Mouse (Mus musculus) T-cell, adult 2 months (primary cell): Measurements from ENCODE around the gene Arhgef11.

Experiments used
- DNase-seq: peaks from one replicate; pipeline ENCODE4 v3.0.0; 2022; ENCODE audit warnings: low spot score

Arhgef11 gene

GRCm38 (mm10) chr3:87718525-87718924 lies 101.2 kb downstream of the Arhgef11 start:
- DNase-seq, result no peak

DNA sequence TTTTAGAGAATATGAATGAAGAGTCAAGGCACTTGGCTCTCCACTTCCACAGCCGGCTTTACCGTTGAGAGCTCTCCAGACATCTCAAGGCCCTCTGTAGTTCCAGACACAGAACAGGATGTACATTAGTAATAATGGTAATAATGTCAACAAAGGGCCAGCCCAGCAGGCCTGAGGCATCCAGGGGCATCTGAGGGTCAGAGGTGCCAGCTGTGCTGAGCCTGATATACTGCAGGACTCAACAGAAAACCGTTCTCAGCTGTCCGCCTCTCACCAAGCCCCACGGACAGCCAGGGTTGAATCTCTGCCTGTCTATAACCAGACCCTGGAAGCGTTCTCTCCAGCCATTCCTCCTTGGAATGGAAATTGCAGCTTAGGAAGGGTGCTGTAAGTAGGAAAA lies 107.2 kb downstream of the Arhgef11 start:
- DNase-seq, result no peak

DNA sequence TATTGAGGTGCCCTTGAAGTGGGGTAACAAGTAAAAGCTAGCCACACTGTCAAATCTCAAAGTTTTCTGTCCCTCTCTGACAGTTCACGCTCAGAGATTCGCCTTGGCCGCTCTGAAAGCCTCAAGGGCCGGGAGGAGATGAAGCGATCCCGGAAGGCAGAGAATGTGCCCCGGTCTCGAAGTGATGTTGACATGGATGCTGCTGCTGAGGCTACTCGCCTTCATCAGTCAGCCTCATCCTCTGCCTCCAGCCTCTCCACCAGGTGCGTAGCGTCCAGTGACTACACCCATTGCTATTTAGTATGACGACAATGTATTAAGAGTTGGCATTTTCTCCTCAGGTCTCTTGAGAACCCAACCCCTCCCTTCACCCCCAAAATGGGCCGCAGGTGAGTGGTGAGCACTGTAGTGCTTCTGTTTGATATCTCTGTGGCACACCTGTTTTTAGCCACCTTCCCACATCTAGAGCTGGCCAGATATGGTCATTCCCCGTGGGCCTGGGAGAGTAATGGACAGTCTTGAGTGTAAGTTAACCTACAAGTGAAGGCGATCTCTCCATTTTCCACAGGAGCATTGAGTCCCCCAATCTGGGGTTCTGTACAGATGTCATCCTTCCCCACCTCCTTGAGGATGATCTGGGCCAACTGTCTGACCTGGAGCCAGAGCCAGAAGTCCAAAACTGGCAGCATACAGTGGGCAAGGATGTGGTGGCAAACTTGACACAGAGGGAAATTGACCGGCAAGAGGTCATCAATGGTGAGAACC lies 108.2 kb downstream of the Arhgef11 start:
- no peak for DNase-seq

- DNase-seq, result no peak
Observed at GRCm38 (mm10) chr3:87726191-87726590, 108.8 kb downstream of the Arhgef11 start.

DNA sequence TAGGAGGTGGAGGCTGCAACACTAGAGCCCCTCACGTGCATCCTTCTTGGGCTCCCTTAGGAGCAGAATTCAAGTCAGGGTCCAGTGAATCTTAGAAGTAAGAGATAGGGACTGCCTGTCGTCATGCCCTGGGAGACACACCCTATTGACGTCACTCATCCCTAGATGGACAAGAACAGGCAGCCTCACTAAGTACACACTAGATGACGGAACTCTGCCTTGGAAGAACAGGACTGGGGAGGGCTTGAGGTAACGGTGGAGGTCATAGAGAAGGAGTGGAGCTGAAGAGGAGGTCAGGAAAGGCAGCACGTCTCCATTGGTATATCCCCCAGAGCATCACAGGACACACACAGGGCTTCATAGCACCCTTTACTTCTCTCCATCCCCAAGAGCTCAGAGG lies 111.3 kb downstream of the Arhgef11 start:
- no peak for DNase-seq

GRCm38 (mm10) chr3:87733098-87733497 lies 115.7 kb downstream of the Arhgef11 start:
- DNase-seq, result no peak

DNA sequence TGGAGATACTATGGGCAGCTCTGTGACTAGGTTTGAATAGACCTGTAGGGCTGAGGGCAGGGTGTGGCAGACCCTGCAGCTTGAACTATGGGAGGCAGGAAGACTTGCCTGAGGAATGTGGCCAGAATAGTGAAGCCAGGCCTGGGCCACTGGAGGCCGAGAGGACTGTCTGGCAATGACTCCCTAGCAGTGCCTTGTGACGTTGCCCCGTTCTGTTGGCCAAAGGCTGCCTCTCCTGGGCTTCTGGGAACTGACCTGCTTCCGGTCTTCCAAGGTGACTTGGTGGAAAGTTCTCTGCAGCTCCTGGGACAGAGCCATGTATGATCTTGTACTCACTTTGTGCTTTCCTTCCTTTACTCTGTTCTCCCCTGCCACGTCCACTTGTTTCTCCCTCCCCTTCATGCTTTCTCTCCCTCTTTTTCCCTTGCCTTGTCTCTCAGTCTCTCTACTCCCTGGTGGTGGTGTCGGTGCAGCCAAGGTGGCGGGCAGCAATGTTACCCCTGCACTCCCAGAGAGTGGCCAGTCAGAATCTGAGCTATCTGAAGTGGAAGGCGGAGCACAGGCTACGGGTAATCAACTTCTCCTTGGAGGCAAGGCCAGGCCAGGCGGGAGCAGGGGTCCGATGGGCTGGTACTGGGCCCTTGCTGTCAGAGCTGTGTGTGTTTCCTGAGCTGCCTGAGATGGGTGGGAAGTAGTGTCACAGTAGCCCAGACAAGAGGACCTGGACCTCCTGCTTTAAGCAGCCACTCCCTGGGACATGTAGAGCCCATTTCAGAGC lies 116.8 kb downstream of the Arhgef11 start:
- DNase-seq, result no peak

DNA sequence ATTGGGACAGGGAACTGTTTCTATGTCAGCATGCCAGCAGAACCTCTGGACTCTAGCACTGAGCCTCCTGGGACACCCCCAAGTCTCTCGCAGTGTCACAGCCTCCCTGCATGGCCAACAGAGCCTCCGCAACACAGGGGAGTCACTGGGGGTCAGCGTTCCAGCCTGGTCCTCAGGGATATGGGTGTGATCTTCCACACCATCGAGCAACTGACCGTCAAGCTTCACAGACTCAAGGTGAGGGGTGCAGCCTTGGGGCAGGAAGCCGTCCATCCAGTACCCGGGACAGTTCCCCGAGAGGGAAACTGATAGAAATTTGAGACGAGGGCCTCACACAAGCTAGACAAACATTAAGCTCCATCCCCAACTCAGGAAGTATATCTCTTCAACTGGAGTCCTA lies 118.0 kb downstream of the Arhgef11 start:
- DNase-seq, result no peak

DNA sequence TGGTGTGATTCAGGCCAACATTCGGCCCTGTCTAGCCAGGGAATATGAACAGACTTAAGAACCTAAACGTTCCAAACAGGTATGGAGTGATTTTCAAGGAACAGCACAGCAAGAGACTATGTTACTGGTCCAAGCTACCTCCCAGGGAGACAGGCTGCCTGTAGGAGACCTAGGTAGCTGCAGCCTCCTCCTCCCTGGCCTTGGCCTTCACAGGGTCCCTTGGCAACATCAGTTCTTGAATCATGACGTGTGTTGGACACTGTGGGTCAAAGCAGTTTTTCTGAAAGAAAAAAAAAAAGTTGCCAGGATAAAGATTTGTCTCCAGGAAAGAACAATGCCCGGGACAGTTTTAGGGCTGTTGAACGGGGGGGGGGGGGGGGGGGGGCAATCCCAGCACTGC lies 121.5 kb downstream of the Arhgef11 start:
- DNase-seq, result no peak

DNA sequence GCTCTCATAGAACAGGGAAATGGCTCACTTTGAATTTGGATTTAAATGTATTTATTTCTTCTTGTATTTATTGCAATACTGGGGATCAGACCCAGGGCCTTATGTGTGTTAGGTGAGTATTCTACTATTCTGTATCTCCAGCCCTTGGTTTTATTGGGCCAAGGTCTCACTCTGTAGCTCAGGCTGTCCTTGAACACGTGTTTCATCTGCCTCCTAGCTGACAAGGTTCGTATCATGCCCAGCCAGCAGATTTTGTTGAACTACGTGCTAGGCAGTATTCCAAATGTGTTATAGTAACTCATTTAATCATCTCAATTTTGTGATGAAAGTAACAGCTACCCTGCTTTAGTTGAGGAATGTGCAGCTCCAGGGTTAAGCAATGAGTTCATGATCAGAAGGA lies 124.7 kb downstream of the Arhgef11 start:
- no peak for DNase-seq

DNA sequence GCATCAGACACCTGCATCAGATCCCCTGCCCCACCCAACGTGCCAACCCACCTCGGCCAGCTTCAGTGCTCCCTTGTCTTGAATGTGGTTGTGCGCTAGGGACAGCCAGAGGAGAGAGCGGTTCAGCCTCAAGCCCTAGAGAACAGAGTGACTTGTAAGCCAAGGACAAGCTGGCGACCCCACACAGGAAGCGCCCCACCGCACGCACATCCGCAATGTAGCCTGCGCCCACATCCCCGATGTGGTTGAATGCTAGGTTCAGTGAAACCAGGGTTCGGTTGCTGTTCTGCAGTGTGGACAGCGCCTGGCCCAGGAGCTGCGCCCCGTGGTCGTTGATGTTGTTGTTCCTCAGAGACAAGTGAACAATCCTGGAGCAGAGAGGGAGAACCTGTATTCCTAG lies 125.4 kb downstream of the Arhgef11 start:
- DNase-seq, result peak; percentile 74

DNA sequence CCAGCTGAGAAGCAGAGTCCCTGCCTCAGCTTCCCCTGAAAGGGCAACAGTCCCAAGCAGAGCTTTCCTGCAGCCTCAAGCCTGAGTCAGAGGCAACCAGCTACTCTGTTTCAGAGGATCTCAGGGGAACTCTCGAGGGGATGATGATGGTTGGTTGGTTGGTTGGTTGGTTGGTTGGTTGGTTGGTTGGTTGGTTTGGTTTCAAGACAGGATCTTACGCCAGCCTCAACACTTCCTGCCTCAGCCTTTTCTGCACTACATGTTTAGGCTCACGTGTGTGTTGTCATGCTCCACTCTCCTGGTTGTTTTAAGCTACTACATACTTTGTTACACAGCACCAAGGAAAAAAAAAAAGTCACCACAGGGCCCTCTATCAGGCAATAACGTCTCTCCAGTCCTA lies 126.6 kb downstream of the Arhgef11 start:
- DNase-seq, result peak; percentile 43

- DNase-seq, result no peak
Observed at GRCm38 (mm10) chr3:87745036-87745659, 127.8 kb downstream of the Arhgef11 start.

DNA sequence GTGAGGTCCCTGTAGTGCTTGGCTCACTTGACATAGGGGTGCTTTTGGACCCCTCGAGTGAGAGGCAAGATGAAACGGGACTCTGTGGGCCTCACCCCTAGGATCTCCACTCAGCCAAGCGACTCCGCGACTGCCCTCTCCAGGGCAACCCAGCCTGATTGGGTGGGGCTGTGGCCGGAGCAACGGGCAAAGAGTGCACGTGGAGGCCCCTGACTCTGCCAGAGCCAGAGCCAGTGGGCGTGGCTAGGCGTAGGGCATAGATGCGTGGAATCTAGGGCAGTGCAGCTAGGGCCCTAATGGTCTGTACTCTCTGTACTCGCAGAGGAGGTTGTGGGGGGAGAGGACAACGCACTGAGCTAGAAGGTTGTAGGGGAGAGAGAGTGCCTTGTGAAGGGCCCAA lies 131.1 kb downstream of the Arhgef11 start, which contains the start of gene Lrrc71:
TSS of gene Lrrc71 (minus strand) at position 195 of the 400 bp plus-strand sequence.
- DNase-seq, result no peak

DNA sequence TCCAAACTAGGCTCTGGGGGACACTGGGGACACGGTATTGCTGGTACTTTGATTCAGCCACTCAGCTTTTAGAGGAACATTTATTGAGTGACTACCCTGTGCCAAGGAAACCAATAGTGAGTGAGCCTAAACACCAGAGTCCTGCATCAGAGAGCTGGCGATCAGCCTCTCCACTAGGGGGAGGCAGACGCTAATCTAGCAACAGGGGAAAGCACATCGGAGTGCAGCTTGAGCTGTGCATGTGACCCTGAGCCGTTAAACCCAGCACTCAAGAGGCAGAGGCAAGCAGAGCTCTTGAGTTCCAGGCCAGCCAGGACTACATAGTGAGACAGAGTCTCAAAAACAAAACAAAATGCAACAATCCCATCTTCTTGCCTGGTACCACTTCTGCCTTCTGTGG lies 131.7 kb downstream of the Arhgef11 start:
- DNase-seq, result peak; percentile 44

GRCm38 (mm10) chr3:87749977-87750376 lies 132.6 kb downstream of the Arhgef11 start:
- no peak for DNase-seq

DNA sequence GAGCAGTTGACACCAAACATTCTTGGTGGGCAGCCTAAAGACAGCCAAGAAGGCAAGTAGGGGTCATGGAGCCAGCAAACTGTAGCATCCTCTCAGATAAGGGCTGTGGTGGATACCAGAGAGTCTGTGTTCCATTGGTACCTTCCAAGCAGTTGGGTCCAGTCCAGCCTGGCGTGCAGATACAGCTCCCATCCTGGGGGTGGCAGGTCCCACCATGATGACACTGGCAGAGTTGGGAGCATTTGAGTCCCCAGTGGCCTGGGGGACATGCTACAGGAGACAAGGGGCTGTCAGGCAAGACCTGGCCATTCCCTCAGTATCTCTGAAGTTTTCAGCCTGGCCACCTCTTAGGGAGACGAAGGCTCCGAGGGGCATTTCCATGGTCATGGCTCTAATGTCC lies 135.2 kb downstream of the Arhgef11 start:
- DNase-seq, result no peak

- no peak for DNase-seq
Observed at GRCm38 (mm10) chr3:87753829-87754228, 136.5 kb downstream of the Arhgef11 start.

DNA sequence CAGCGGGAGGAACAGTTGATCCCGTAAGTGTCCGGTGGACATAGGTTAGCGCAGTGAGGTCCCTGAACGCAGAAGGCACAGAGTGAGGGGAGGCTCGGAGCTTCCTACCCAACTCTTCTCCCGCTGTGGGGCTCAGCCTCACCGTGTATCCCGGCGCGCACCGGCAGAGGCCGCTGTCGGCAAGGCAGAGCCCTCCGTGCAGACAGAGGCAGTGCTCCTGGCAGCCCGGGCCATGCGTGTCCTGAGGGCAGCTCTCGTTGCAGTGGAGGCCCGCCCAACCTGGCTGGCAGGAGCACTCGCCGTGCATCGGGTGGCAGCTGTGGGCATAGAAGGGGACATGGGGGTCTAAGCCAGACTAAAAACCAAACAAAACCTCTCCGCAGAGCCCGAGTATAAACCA lies 138.6 kb downstream of the Arhgef11 start:
- DNase-seq, result peak; percentile 80

DNA sequence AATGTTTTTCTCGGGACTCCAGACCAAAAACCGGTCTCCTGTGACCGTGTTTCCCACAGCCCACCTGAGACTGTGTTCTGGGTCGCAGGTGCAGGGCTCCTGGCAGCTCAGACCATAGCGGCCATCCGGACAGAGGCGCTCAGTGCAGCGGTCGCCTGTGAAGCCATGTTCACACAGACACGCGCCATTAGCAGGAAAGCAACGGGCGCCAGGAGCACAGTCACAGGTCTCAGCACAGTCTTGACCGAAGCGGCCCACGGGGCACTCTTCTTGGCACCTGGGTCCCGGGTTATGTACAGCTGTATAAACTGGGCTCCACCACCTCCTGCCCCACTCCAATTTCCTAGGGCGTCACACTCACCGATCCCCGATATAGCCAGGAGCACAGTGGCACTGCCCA lies 139.1 kb downstream of the Arhgef11 start:
- no peak for DNase-seq

GRCm38 (mm10) chr3:87758641-87759040 lies 141.3 kb downstream of the Arhgef11 start:
- no peak for DNase-seq

- DNase-seq, result no peak
Observed at GRCm38 (mm10) chr3:87761408-87762375, 144.3 kb downstream of the Arhgef11 start.
